Mouse (Mus musculus) heart, embryonic 11.5 days (tissue): Measurements from ENCODE around the gene Syne1. TPM values are rescaled to one million over a fixed set of nuclear protein-coding genes. Genes with fewer than 3 reads are reported as not detected.

ENCODE experiments used
- ATAC-seq: fragments of 200-750 bp; cut with Nextera tagmentation; replicated peaks from 2 replicates; pipeline ENCODE4 v1.8.0; 2017; ENCODE audit warnings: moderate library complexity; ENCODE audit not compliant: insufficient number of reproducible peaks, low FRiP score, low TSS enrichment
- H3K27ac ChIP-seq: fragments of 300-500 bp; sonication (generic); 2 replicates; pipeline ENCODE4 v1.5.1; 2014; ENCODE audit warnings: mild to moderate bottlenecking, low read depth, low read length
- H3K27me3 ChIP-seq: fragments of 300-500 bp; sonication (generic); 2 replicates; pipeline ENCODE4 v1.6.1; 2014; ENCODE audit warnings: mild to moderate bottlenecking, low read length, mixed read lengths; ENCODE audit not compliant: control insufficient read depth, insufficient read depth
- H3K36me3 ChIP-seq: fragments of 300-500 bp; sonication (generic); 2 replicates; pipeline ENCODE4 v1.6.1; 2014; ENCODE audit warnings: mild to moderate bottlenecking, low read length, moderate library complexity, mixed read lengths; ENCODE audit not compliant: control insufficient read depth, insufficient read depth
- H3K4me1 ChIP-seq: fragments of 300-500 bp; sonication (generic); 2 replicates; pipeline ENCODE4 v1.6.1; 2014; ENCODE audit warnings: low read length; ENCODE audit not compliant: control insufficient read depth, insufficient read depth
- H3K4me2 ChIP-seq: fragments of 300-500 bp; sonication (generic); 2 replicates; pipeline ENCODE4 v1.6.1; 2014; ENCODE audit warnings: mild to moderate bottlenecking, moderate library complexity
- H3K4me3 ChIP-seq: fragments of 300-500 bp; sonication (generic); 2 replicates; pipeline ENCODE4 v1.5.1; 2014; ENCODE audit warnings: low read depth, low read length
- H3K9ac ChIP-seq: fragments of 300-500 bp; sonication (generic); 2 replicates; pipeline ENCODE4 v1.6.1; 2014; ENCODE audit warnings: mild to moderate bottlenecking, low read depth, low read length, moderate library complexity
- H3K9me3 ChIP-seq: fragments of 300-500 bp; sonication (generic); replicated peaks from 2 replicates; pipeline ENCODE4 v1.6.1; 2016; ENCODE audit warnings: low read length; ENCODE audit not compliant: control insufficient read depth
- WGBS: fragments of 180-500 bp; shearing (Covaris S2); extraction: QIAGEN DNeasy Blood & Tissue Kit; methylation state at CpG from one replicate; pipeline ENCODE4 v1.1.7; 2014; ENCODE audit not compliant: insufficient replicate concordance; 5-methylcytosine and 5-hydroxymethylcytosine counted together
- polyA plus RNA-seq: library from polyadenylated mRNA; unstranded; fragments of >200 nt; fragmentation: Nextera tagmentation; extraction: Ambion mirVana; gene quantifications from 2 replicates; pipeline ENCODE4 v1.2.1, GENCODE M21; 2014

Gene Syne1
- polyA plus RNA-seq, 1 experiment from 2014 or later: 18.2 TPM

GRCm38 (mm10) chr10:5326716-5327115 is 224.6 kb downstream of the Syne1 start:
- Histone ChIP-seq H3K27me3 (no peaks in the 10 kb centered on the region), H3K36me3 (no peaks in the 10 kb centered on the region), H3K4me3 (no peak overlapping the region), H3K4me2 (no peak overlapping the region), H3K4me1 (no peaks in the 10 kb centered on the region), H3K9ac (no peak overlapping the region), H3K9me3 (no peaks in the 10 kb centered on the region), H3K27ac (no peak overlapping the region)
- 70% methylated on average over 9 of the region's 9 CpGs for WGBS
- ATAC-seq: no peak

- no peak overlapping the region for H3K4me3 ChIP-seq
- no peak overlapping the region for H3K27ac ChIP-seq
- no peak overlapping the region for H3K4me2 ChIP-seq
- 77% methylated on average over 11 of the region's 11 CpGs for WGBS
- H3K9ac ChIP-seq: no peak overlapping the region
- H3K4me1 ChIP-seq: no peaks in the 10 kb centered on the region
- no peak for ATAC-seq
- no peaks in the 10 kb centered on the region for H3K36me3 ChIP-seq
- H3K9me3 ChIP-seq: no peaks in the 10 kb centered on the region
- H3K27me3 ChIP-seq: no peaks in the 10 kb centered on the region
Measured at GRCm38 (mm10) chr10:5323741-5324395, 227.4 kb downstream of the Syne1 start.

- 32% methylated on average over 7 of the region's 7 CpGs for WGBS
Measured at GRCm38 (mm10) chr10:5322562-5322961, 228.7 kb downstream of the Syne1 start.

GRCm38 (mm10) chr10:5317602-5318001 is 233.7 kb downstream of the Syne1 start:
- H3K4me2 ChIP-seq: no peak overlapping the region
- H3K27me3 ChIP-seq: no peaks in the 10 kb centered on the region
- H3K4me3 ChIP-seq: no peak overlapping the region
- WGBS: 21% methylated on average over 6 of the region's 6 CpGs
- H3K9ac ChIP-seq: no peak overlapping the region
- H3K27ac ChIP-seq: no peak overlapping the region
- H3K9me3 ChIP-seq: no peaks in the 10 kb centered on the region
- H3K36me3 ChIP-seq: no peaks in the 10 kb centered on the region
- no peak for ATAC-seq
- H3K4me1 ChIP-seq: no peaks in the 10 kb centered on the region

More at GRCm38 (mm10) chr10:5322562-5322961, 228.7 kb downstream of the Syne1 start:
- no peaks in the 10 kb centered on the region for H3K9me3 ChIP-seq
- no peaks in the 10 kb centered on the region for H3K27me3 ChIP-seq
- H3K36me3 ChIP-seq: no peaks in the 10 kb centered on the region
- H3K4me1 ChIP-seq: no peaks in the 10 kb centered on the region
- no peak for ATAC-seq
- H3K4me2 ChIP-seq: no peak overlapping the region
- H3K27ac ChIP-seq: no peak overlapping the region
- H3K4me3 ChIP-seq: no peak overlapping the region
- H3K9ac ChIP-seq: no peak overlapping the region

GRCm38 (mm10) chr10:5312437-5312836 is 238.8 kb downstream of the Syne1 start:
- H3K4me2 ChIP-seq: no peak overlapping the region
- no peak overlapping the region for H3K9ac ChIP-seq
- 73% methylated on average over 4 of the region's 4 CpGs for WGBS
- H3K4me1 ChIP-seq: no peaks in the 10 kb centered on the region
- no peak for ATAC-seq
- no peaks in the 10 kb centered on the region for H3K36me3 ChIP-seq
- H3K9me3 ChIP-seq: no peaks in the 10 kb centered on the region
- no peaks in the 10 kb centered on the region for H3K27me3 ChIP-seq
- no peak overlapping the region for H3K27ac ChIP-seq
- no peak overlapping the region for H3K4me3 ChIP-seq

GRCm38 (mm10) chr10:5309961-5310713 is 241.1 kb downstream of the Syne1 start:
- no peaks in the 10 kb centered on the region for H3K4me1 ChIP-seq
- H3K36me3 ChIP-seq: no peaks in the 10 kb centered on the region
- H3K27me3 ChIP-seq: no peaks in the 10 kb centered on the region
- no peaks in the 10 kb centered on the region for H3K9me3 ChIP-seq
- no peak overlapping the region for H3K4me2 ChIP-seq
- H3K27ac ChIP-seq: no peak overlapping the region
- no peak overlapping the region for H3K9ac ChIP-seq
- WGBS: 35% methylated on average over 4 of the region's 4 CpGs
- no peak for ATAC-seq
- H3K4me3 ChIP-seq: no peak overlapping the region

GRCm38 (mm10) chr10:5309398-5309797 is 241.9 kb downstream of the Syne1 start:
- Histone ChIP-seq H3K27me3 (no peaks in the 10 kb centered on the region), H3K9me3 (no peaks in the 10 kb centered on the region), H3K27ac (no peak overlapping the region), H3K4me2 (no peak overlapping the region), H3K4me3 (no peak overlapping the region), H3K4me1 (no peaks in the 10 kb centered on the region), H3K36me3 (no peaks in the 10 kb centered on the region), H3K9ac (no peak overlapping the region)
- WGBS: 55% methylated on average over 10 of the region's 10 CpGs
- no peak for ATAC-seq

- Histone ChIP-seq H3K27ac (no peak overlapping the region), H3K27me3 (no peaks in the 10 kb centered on the region), H3K9me3 (no peaks in the 10 kb centered on the region), H3K9ac (no peak overlapping the region), H3K36me3 (no peaks in the 10 kb centered on the region), H3K4me1 (no peaks in the 10 kb centered on the region), H3K4me2 (no peak overlapping the region), H3K4me3 (no peak overlapping the region)
- WGBS: 36% methylated on average over 6 of the region's 6 CpGs
- no peak for ATAC-seq
Measured at GRCm38 (mm10) chr10:5305555-5305954, 245.7 kb downstream of the Syne1 start.
